Mouse (Mus musculus) limb, embryonic 15.5 days (tissue): ENCODE measurements around the gene Apoa5. TPM values are rescaled to one million over a fixed set of nuclear protein-coding genes. Genes with fewer than 3 reads are reported as not detected.

Experiments used
- ATAC-seq: fragments of 200-750 bp; cut with Nextera tagmentation; 2 replicates; pipeline ENCODE4 v1.8.0; 2017; ENCODE audit warnings: low read depth, moderate TSS enrichment; ENCODE audit not compliant: insufficient number of reproducible peaks, low FRiP score, low TSS enrichment
- H3K27ac ChIP-seq: fragments of 300-500 bp; sonication (generic); 2 replicates; pipeline ENCODE4 v1.5.1; 2015; ENCODE audit warnings: moderate library complexity, mild to moderate bottlenecking, inconsistent platforms
- H3K27me3 ChIP-seq: fragments of 300-500 bp; sonication (generic); 2 replicates; pipeline ENCODE4 v1.6.1; 2015; ENCODE audit warnings: inconsistent platforms
- H3K36me3 ChIP-seq: fragments of 300-500 bp; sonication (generic); 2 replicates; pipeline ENCODE4 v1.6.1; 2015; ENCODE audit warnings: inconsistent platforms
- H3K4me1 ChIP-seq: fragments of 300-500 bp; sonication (generic); 2 replicates; pipeline ENCODE4 v1.6.1; 2015; ENCODE audit warnings: inconsistent platforms
- H3K4me2 ChIP-seq: fragments of 300-500 bp; sonication (generic); 2 replicates; pipeline ENCODE4 v1.6.1; 2015; ENCODE audit warnings: mild to moderate bottlenecking, inconsistent platforms
- H3K4me3 ChIP-seq: fragments of 300-500 bp; sonication (generic); 2 replicates; pipeline ENCODE4 v1.5.1; 2015; ENCODE audit warnings: mild to moderate bottlenecking, inconsistent platforms
- H3K9ac ChIP-seq: fragments of 300-500 bp; sonication (generic); 2 replicates; pipeline ENCODE4 v1.6.1; 2015; ENCODE audit warnings: inconsistent platforms
- H3K9me3 ChIP-seq: fragments of 300-500 bp; sonication (generic); 2 replicates; pipeline ENCODE4 v1.6.1; 2016; ENCODE audit warnings: inconsistent platforms
- WGBS: fragments of 180-500 bp; shearing (Covaris S2); methylation state at CpG from one replicate; pipeline ENCODE4 v1.1.7; 2015; 5-methylcytosine and 5-hydroxymethylcytosine counted together
- polyA plus RNA-seq: library from polyadenylated mRNA; unstranded; fragments of >200 nt; fragmentation: Nextera tagmentation; extraction: Ambion mirVana; gene quantifications from 2 replicates; pipeline ENCODE4 v1.2.1, GENCODE M21; 2015

The Apoa5 gene
- polyA plus RNA-seq, 1 experiment from 2014 or later, result not detected

- ATAC-seq, result no peak
- peaks cover 27% of the 10 kb centered on the region for H3K36me3 ChIP-seq
- WGBS, result 86% methylated on average over 9 of the region's 9 CpGs
- no peak overlapping the region for H3K4me2 ChIP-seq
- H3K27me3 ChIP-seq, result peaks cover 20% of the 10 kb centered on the region
- H3K4me3 ChIP-seq, result peak overlapping the region; percentile 80; the same call in 1 of the 2 replicates
- peaks cover 21% of the 10 kb centered on the region for H3K4me1 ChIP-seq
- H3K9ac ChIP-seq, result no peak overlapping the region
- no peaks in the 10 kb centered on the region for H3K9me3 ChIP-seq
- no peak overlapping the region for H3K27ac ChIP-seq
Measured at GRCm38 (mm10) chr9:46272070-46272469, 3.6 kb downstream of the Apoa5 start.

GRCm38 (mm10) chr9:46272677-46273454, 4.4 kb downstream of the Apoa5 start, which contains the start of gene Zpr1:
Zpr1 (plus strand) TSS chr9:46273064.
- Histone ChIP-seq H3K4me3 (peak within 1 kb of the TSS; percentile 80), H3K9ac (peak within 1 kb of the TSS; percentile 52), H3K4me1 (peaks cover 21% of the 10 kb centered on the region), H3K4me2 (peak within 1 kb of the TSS; percentile 74), H3K27me3 (peaks cover 20% of the 10 kb centered on the region), H3K36me3 (peaks cover 35% of the 10 kb centered on the region), H3K9me3 (no peaks in the 10 kb centered on the region), H3K27ac (peak within 1 kb of the TSS; percentile 79)
- 6% methylated on average over 45 of the region's 45 CpGs for WGBS
- ATAC-seq, result peak; percentile 84

- ATAC-seq, result no peak
- no peak overlapping the region for H3K4me3 ChIP-seq
Measured at GRCm38 (mm10) chr9:46274494-46274893, 6.1 kb downstream of the Apoa5 start.

GRCm38 (mm10) chr9:46282631-46283436, 14.4 kb downstream of the Apoa5 start, which contains the start of gene Bud13:
Bud13 (plus strand) TSS chr9:46283008.
- Histone ChIP-seq H3K9me3 (no peaks in the 10 kb centered on the region), H3K4me1 (peaks cover 8% of the 10 kb centered on the region), H3K4me2 (peak within 1 kb of the TSS; percentile 61), H3K27ac (peak within 1 kb of the TSS; percentile 89), H3K36me3 (peaks cover 52% of the 10 kb centered on the region), H3K9ac (peak within 1 kb of the TSS; percentile 71), H3K27me3 (no peaks in the 10 kb centered on the region), H3K4me3 (peak within 1 kb of the TSS; percentile 75)
- ATAC-seq, result peak; percentile 88
- WGBS, result under 1% methylated on average over 55 of the region's 55 CpGs

More at GRCm38 (mm10) chr9:46274494-46274893, 6.1 kb downstream of the Apoa5 start:
- H3K4me1 ChIP-seq, result peaks cover 21% of the 10 kb centered on the region
- WGBS, result 87% methylated on average over 9 of the region's 9 CpGs
- H3K4me2 ChIP-seq, result 0 out of 2 replicates have a peak overlapping the region, but pooled peaks have one; percentile 74
- peaks cover 47% of the 10 kb centered on the region for H3K36me3 ChIP-seq
- H3K27me3 ChIP-seq, result peaks cover 13% of the 10 kb centered on the region
- H3K27ac ChIP-seq, result no peak overlapping the region
- no peak overlapping the region for H3K9ac ChIP-seq
- H3K9me3 ChIP-seq, result no peaks in the 10 kb centered on the region

- Histone ChIP-seq H3K4me2 (no peak overlapping the region), H3K4me1 (no peaks in the 10 kb centered on the region), H3K27ac (no peak overlapping the region), H3K36me3 (peaks cover 58% of the 10 kb centered on the region), H3K4me3 (no peak overlapping the region), H3K27me3 (no peaks in the 10 kb centered on the region), H3K9ac (no peak overlapping the region), H3K9me3 (no peaks in the 10 kb centered on the region)
- no peak for ATAC-seq
- WGBS, result 86% methylated on average over 4 of the region's 4 CpGs
Measured at GRCm38 (mm10) chr9:46298381-46298780, 29.9 kb downstream of the Apoa5 start.

- Histone ChIP-seq H3K9ac (no peak overlapping the region), H3K4me3 (no peak overlapping the region), H3K4me1 (no peaks in the 10 kb centered on the region), H3K9me3 (no peaks in the 10 kb centered on the region), H3K27ac (no peak overlapping the region), H3K36me3 (peaks cover 29% of the 10 kb centered on the region), H3K27me3 (0 out of 2 replicates have a peak, but pooled peaks cover 2% of the 10 kb centered on the region), H3K4me2 (no peak overlapping the region)
- 6% methylated on average over 2 of the region's 2 CpGs for WGBS
- ATAC-seq, result no peak
Measured at GRCm38 (mm10) chr9:46302142-46302541, 33.7 kb downstream of the Apoa5 start.

GRCm38 (mm10) chr9:46309121-46309520, 40.7 kb downstream of the Apoa5 start:
- Histone ChIP-seq H3K9ac (no peak overlapping the region), H3K36me3 (no peaks in the 10 kb centered on the region), H3K4me3 (no peak overlapping the region), H3K27ac (no peak overlapping the region), H3K9me3 (no peaks in the 10 kb centered on the region), H3K4me2 (no peak overlapping the region), H3K27me3 (0 out of 2 replicates have a peak, but pooled peaks cover 3% of the 10 kb centered on the region), H3K4me1 (peaks cover 3% of the 10 kb centered on the region; the same call in 1 of the 2 replicates)
- WGBS, result 9% methylated on average over 7 of the region's 7 CpGs
- ATAC-seq, result no peak

- WGBS, result 5% methylated on average over 4 of the region's 4 CpGs
- H3K27ac ChIP-seq, result no peak overlapping the region
- H3K4me1 ChIP-seq, result 0 out of 2 replicates have a peak, but pooled peaks cover 3% of the 10 kb centered on the region
Measured at GRCm38 (mm10) chr9:46314507-46314906, 46.1 kb downstream of the Apoa5 start.

GRCm38 (mm10) chr9:46314921-46315320, 46.5 kb downstream of the Apoa5 start:
- ATAC-seq, result no peak
- Histone ChIP-seq H3K9ac (no peak overlapping the region), H3K36me3 (no peaks in the 10 kb centered on the region), H3K27ac (no peak overlapping the region), H3K4me2 (no peak overlapping the region), H3K9me3 (no peaks in the 10 kb centered on the region), H3K4me1 (0 out of 2 replicates have a peak, but pooled peaks cover 3% of the 10 kb centered on the region), H3K4me3 (no peak overlapping the region), H3K27me3 (no peaks in the 10 kb centered on the region)
- WGBS, result 44% methylated on average over 2 of the region's 2 CpGs

More at GRCm38 (mm10) chr9:46314507-46314906, 46.1 kb downstream of the Apoa5 start:
- H3K36me3 ChIP-seq, result no peaks in the 10 kb centered on the region
- H3K9me3 ChIP-seq, result no peaks in the 10 kb centered on the region
- H3K4me2 ChIP-seq, result no peak overlapping the region
- H3K27me3 ChIP-seq, result no peaks in the 10 kb centered on the region
- H3K4me3 ChIP-seq, result no peak overlapping the region
- no peak; the same call in 1 of the 2 replicates for ATAC-seq
- H3K9ac ChIP-seq, result no peak overlapping the region

GRCm38 (mm10) chr9:46315807-46316365, 47.5 kb downstream of the Apoa5 start:
- Histone ChIP-seq H3K36me3 (no peaks in the 10 kb centered on the region), H3K4me2 (no peak overlapping the region), H3K9ac (no peak overlapping the region), H3K4me1 (0 out of 2 replicates have a peak, but pooled peaks cover 3% of the 10 kb centered on the region), H3K4me3 (no peak overlapping the region), H3K27ac (no peak overlapping the region), H3K9me3 (no peaks in the 10 kb centered on the region), H3K27me3 (no peaks in the 10 kb centered on the region)
- no peak for ATAC-seq
- 52% methylated on average over 11 of the region's 11 CpGs for WGBS

- Histone ChIP-seq H3K27ac (no peak overlapping the region), H3K4me1 (0 out of 2 replicates have a peak, but pooled peaks cover 3% of the 10 kb centered on the region), H3K27me3 (no peaks in the 10 kb centered on the region), H3K36me3 (no peaks in the 10 kb centered on the region), H3K4me3 (no peak overlapping the region), H3K4me2 (no peak overlapping the region), H3K9me3 (no peaks in the 10 kb centered on the region), H3K9ac (no peak overlapping the region)
- no peak for ATAC-seq
- 20% methylated on average over 5 of the region's 5 CpGs for WGBS
Measured at GRCm38 (mm10) chr9:46316388-46316787, 48.0 kb downstream of the Apoa5 start.
